Mouse (Mus musculus): ENCODE measurements around the gene Slc25a10.
"Not testable (repeated sequence)": the region's sequence is repeated elsewhere in the genome, so short reads cannot be mapped to it uniquely, and the experiment has no call there.

Slc25a10 gene

DNA sequence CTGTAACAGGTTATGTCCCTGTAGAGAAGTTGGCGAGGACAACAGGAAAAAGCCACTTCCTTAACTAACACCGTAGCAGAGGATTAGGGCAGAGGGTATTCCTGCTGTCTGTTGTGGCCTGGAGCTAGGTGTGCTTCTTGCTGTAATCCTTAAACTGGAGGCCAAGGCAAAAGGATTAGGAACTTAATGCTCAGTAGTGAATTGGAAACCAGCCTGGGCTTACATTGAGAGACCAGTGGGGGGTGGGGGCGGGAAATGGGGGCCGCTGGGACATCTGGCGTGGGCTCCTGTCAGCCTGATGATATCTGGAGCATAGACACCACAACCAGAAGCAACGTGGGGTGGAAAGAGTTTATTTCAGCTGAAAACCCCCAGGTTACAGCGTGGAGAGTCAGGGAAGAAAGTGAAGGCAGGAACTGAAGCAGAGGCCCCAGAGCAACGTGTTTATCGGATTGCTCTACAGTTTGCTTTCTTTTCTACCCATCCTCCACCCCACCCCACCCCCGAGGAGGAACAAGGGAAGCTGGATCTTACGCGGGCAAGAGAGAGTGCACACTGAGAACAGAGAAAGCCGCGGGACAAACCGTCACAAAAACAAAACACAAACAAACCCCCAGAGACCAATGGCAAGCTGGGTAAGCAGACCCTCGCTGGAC is 18.9 kb downstream of the Slc25a10 start:
- peak in 1 of 2 experiments; percentile 65 for DNase-seq (ENCODE audit: low spot score in 2 of 2)

DNA sequence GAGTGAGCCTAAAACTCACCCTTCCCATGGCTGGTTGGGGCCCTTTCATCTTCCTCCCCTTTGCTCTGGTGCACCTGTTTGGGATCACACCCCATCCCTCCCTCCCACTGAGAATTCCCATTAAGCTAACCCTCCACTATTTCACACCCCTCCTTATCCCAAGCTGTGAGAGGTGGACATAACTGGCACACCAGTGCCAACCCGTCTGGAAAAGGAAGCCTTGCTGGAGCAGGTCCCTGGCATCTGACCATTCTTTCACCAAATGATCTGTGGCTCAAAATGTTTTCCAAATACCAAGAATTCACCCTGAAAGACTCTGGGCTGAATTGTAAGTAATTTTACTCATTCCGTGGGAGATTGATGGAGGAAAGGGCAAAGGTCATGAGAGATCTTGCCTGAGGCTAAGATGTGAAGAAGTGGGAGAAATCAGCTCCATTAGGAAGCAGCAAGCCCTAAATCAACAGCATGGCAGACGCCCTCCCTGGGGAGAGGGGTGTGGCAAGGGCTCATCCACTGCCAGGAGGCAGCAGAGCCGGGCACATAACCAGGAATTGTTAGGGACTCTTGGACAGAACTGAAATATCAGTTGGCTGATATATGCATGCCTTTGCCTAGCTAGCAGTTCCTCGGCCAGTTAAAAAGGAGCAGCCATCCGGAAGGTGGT is 21.3 kb downstream of the Slc25a10 start:
- DNase-seq (ENCODE audit: low spot score in 2 of 2), result no peak

DNA sequence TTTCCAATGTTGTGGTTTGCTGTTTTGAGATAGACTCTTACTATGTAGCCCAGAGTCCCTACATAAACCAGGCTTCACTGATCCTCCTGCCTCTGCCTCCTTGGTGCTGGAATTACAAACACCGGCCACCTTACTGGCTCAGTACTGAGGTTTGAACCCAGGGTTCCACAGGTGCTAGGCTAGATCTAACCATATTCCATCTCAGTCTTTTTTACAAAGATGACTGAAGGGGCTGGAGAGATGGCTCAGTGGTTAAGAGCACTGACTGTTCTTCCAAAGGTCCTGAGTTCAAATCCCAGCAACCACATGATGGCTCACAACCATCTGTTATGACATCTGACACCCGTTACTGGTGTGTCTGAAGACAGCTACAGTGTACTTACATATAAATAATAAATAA is 22.6 kb downstream of the Slc25a10 start:
- not testable (repeated sequence) for DNase-seq (ENCODE audit: low spot score in 2 of 2)

DNA sequence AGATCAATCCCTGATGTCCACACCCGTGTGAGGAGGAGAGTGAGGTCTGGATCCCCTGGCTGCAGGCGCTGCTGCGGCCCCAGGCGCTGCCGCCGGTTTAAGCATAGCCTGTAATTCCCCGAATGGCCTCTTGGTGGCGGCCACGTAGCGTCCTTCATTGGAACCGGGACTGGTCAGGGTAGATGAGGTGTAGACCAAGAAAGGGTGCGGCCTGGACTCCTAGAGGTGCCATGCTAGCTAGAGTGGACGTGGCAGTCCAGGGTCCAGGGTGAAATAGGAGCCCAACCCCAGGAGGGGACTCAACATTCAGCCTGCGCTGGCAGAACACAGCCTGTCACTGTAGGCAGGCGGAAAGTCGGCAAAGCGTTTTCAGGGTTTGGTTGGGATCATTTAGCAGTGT is 24.0 kb downstream of the Slc25a10 start:
- DNase-seq (ENCODE audit: low spot score in 2 of 2), result peak; percentile 84 to 96

DNA sequence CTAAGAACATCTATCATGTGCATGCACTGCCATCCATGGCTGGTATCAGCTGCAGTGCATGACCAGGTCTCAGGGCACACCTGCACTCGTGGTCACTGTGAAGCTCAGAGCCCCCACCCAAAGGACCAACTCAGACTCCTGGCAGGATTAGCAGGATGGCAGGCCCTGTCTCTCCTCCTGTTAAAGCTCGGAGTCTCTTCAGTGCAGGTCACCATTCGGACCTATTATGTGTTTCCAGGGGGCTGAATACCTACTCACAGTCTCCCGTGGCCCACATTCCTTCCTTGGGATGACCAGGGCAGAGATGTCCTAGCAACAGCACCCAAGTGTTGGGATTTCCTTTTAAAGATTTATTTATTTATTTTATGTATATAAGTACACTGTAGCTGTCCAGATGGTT is 25.5 kb downstream of the Slc25a10 start:
- DNase-seq (ENCODE audit: low spot score in 2 of 2), result no peak

DNA sequence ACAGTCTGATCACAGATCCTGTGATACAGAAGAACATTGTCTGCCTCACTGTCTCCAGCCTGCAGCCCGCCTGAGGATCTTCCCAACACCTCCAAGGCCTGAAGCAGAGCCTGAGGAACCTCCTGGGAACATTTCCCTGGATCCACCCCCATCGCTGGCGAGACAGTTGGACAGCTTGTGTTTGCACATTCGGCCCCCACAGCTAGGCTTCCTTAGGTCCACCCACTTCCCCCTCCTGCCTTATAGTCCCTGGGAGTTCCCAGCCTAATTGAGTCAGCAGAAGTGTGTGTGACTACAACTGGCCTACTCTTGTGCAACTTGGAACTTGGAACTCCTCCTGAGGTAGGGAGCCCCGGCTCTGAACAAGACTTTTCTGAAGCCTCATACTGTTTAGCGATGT is 26.4 kb downstream of the Slc25a10 start:
- no peak for DNase-seq (ENCODE audit: low spot score in 2 of 2)

DNA sequence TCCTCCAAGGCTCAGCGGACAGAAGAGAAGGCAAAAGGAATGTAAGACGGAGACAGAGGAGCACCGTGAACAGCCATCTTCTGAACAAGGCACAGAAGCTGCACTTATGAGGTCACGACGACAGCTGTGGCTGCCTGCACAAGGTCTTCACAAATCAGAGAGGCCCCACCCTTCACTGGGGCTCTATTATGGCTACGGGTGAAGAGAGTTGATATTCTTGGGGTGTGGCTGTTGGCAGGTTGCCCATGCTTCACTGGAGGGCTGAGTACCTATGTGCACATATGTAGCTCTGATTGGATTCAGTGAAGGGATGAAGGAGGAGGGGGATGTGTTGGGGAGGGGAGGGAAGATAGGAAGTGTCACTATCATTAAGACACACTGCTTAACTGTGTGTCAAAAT is 26.9 kb downstream of the Slc25a10 start:
- DNase-seq (ENCODE audit: low spot score in 2 of 2), result peak in 1 of 2 experiments; percentile 55

DNA sequence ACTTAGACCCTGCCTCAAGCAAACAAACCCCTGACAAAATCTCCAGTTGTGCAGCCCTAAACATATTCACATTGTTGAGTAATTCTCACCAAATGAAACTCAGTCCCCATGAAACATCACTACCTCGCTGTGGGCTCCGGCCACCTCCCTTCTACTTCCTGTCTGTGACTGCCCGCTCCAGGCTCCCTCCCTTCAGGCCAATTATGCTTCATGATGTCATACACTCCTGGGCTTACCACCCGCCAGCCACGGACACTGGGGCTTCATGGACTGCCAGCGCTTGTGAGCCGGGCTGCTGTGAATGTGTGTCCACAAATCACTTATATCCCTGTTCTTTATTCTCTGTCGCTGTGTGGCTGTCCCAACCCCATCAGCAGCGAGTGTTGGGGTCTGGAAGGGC is 28.1 kb downstream of the Slc25a10 start:
- DNase-seq (ENCODE audit: low spot score in 2 of 2), result peak in 1 of 2 experiments; percentile 66

DNA sequence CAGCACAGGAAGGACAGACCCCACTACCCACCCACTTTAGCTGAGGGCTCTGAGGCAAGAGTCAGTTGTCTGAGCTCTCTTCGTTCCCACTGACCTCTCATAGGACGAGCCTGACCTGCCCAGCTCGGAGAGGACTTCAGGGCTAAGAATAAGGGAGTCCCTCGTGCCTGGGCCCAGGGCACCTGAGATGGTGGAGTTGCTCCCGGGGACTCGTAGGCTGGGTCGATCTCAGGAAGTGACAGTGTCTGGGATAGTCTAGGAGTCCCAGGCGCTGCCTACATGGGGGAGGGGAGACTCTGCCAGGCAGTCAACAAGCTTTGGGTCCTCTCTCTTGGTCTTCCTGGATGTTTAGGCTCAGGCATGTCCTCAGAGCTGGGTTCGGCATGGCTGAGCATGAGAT is 28.9 kb downstream of the Slc25a10 start:
- DNase-seq (ENCODE audit: low spot score in 2 of 2), result peak in 1 of 2 experiments; percentile 63

DNA sequence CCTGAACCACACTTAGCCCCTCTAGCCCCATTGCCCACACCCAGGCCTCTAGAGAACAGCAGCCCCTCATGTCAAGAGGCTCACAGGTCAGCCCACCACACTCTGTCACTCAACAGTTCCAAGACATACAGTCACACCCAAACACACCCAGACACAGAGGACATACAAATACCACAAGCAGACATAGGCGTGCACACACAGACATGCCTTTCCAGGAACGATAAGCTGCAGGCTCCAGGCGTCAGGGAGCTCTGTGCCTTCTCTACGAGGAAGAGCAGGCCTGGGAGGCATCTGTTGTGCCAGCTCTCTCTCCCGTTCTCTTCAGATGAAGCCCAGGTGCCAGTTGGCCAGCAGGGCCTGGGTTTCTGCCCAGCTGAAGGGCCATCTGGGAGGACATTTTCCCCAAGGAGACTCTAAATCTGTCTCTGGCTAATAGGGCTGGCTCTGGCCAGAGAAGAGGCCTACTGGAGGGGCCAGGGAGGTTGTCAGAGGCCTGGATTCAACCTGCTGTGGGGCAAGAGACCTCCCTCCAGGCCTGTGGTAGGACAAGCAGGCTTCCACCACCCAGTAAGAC is 29.4 kb downstream of the Slc25a10 start:
- no peak for DNase-seq (ENCODE audit: low spot score in 2 of 2)

DNA sequence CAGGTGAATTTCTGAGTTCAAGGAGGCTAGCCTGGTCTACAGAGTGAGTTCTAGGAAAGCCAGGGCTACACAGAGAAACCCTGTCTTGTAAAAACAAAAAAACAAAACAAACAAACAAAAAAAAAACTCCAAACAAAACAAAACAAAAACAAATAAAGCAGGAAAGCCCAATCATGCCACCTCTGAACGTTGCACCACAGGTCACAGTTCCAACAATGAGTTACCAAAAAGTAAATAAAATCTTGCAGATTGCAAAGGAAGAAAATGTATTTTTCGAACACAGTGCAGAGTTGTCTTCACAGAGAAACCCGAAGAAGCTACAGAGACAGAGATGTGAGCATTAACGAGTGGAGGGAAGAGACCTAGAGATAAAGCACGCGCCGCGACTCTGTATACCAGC is 30.9 kb downstream of the Slc25a10 start:
- DNase-seq (ENCODE audit: low spot score in 2 of 2), result no peak

DNA sequence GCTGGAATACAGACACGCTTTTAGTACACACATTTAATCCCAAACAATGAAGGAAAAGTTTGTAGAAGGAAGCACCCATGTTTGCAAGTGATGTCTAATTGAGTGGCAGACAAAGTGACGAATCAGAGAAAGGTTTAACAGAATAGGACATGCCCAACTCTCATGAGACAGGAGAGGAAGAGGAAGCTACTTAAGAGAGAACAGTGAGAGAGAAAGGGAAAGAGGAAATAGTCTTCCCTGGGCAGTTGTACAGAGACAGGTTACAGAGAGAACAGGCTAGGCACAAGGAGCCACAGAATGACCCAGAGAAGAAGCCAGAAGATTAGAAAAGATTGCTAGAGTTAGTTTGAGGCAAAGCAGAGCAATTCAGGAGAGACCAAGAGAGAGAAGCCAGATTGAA is 34.3 kb downstream of the Slc25a10 start:
- no peak for DNase-seq (ENCODE audit: low spot score in 2 of 2)

DNA sequence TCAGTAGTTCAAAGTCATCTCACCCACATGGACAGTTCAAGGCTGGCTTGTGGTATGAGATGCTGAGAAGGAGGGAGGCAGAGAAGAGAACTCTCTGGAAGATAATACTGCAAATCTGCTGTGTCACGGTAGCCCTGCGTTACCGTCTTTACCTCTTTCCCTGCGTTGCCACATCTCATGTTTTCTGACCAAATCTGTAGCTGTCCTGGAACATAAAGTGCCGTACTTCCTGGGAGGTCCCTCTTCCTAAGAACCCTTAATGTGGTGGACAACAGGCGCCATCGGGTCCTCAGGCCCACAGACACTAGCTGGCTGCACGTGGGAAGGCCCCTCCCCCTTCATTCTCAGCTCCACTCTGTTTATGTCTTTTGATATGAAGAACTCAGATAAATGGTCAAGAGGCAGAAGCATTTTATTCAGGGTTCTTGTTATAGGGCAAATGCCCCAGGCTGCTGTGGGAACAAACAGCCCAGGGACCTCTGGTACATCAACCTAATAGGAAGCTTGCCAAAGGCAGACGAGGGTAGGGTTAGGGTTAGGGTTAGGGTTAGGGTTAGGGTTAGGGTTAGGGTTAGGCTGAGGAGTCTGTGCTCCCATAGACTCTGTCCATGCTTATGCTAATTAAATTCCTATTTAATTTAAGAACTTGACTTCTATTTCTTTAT is 36.2 kb downstream of the Slc25a10 start:
- DNase-seq (ENCODE audit: low spot score in 2 of 2), result no peak

DNA sequence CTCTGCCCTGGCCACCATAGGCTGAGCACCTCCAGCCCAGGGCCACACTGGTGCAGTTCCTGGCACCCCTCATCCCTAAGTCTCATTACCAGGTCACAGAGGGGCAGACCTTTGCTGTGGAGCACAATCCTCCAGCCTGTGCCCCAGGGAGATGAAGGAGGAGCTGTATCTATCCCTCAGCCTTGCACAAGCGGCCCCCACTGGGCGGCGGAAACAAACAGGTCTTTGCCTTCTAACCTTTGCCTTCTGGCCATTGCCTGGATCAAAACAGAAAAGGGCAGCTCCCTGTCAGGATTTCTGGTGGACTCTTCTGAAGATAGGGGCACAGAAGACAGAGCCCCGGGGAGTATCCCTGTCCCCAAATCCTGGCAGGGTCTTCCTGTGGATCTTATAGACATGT is 37.3 kb downstream of the Slc25a10 start:
- no peak for DNase-seq (ENCODE audit: low spot score in 2 of 2)

DNA sequence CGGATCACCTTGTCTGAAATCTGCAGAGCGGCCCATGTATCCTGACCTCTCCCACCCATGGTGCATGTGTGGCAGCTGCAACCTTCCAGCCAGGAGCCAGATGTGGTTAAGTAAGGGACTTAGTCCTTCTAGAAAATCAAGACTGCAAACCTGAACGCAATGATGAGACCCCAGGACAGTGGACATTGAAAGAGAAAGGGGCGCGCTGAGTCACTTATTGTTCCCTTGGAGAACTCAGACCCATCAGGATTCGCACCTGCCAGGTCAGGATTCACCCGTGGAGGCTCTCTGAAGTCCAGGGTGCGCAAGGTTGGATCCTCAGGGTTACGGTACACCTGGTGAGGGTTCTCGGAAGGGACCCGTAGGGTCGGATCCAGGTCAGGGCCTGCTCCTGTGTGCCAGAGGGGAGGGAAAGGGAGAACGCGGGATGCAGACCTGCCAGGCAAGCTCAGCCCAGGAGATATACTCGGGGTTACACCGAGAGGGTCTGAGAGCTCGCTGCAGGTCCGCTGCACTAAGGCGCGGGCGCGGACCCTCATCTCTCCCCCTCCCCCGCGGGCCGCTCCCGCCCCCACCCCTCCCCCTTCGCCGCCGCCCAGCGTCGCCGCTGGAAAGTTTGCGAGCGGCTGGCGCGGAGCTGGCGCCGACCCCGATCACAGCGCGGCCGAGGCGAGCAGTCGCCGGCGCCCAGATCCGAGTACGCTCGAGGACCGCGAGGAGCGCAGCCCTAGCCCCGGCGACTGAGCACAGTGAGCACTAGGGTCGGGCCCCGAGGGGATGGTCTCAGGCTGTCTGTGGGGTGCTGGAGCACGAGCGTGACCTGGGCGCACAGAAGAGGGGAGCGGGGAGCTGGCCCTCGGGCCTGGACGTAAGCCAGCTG is 38.7 kb downstream of the Slc25a10 start, which contains the start of gene Gcgr:
TSS of gene Gcgr (plus strand) at position 615 of the 880 bp plus-strand sequence.
- peak in 1 of 2 experiments; percentile 65 for DNase-seq (ENCODE audit: low spot score in 2 of 2)

DNA sequence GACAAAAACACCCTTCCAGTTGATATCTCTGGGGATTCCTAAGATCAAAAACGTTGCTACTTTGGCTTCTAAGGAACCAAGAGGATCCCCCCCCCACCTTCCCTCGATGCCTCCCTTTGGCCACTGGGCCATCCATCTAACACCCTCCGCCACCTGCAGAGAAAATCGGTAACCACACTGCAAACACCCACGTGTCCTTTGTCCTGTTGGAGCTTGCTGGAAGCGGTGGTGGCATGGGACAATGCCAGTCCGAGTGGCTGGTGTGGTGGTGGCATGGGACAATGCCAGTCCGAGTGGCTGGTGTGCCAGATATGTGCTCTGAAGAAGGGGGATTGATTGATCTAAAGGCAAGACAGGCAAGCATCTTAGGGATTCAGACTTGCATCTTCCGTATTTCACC is 40.0 kb downstream of the Slc25a10 start:
- DNase-seq (ENCODE audit: low spot score in 2 of 2), result no peak

DNA sequence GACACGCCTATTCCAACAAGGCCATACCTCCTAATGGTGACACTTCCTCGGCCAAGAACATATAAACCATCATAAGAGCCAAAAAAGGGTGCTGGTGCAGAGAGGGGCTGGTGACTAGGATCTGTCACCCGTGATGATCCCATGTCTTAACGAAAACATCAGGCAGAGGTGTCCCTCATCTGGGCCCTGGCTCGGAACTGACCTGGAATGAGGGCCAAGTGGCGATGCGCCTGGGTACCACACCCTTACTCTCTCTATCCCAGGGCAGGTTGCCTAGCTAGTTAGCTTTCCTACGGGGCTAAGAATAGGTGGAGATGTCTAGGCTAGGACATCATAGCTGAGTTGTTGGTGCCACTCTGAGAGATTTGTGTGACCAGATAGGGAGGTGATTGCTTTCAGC is 42.5 kb downstream of the Slc25a10 start:
- DNase-seq (ENCODE audit: low spot score in 2 of 2), result no peak

DNA sequence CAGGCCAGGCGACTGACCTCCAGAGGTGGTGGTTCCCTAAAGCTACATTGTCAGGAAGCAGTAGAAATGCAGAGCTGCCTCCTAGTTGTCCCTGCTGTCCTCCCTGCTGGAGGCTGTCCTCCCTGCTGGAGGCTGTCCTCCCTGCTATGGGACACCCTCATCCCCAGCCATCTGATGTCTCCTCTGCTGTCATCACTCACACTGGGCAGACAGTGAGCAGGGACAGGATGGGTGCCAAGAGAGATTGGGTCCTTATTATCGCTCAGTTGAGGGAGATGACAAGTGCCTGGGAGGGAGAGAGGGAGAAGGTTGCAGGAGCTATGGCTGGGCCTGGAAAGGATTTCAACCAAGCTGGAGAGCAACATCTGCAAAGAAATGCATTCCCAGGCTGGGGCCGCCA is 43.5 kb downstream of the Slc25a10 start:
- DNase-seq (ENCODE audit: low spot score in 2 of 2), result no peak

DNA sequence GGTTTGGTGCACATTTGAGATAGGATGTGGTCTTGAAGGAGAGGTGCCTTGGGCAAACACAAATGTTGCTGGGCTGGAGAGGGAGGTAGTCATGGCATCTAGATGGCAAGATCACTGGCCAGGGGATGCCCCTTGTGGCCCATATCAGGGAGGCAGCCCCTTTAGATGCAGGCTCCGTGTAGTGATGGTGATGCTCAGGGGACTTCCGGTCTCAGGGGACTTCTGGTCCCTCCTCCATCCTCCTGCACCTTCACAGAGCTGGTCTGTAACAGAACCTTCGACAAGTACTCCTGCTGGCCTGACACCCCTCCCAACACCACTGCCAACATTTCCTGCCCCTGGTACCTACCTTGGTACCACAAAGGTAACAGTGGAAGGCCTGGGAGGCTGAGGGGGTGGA is 44.2 kb downstream of the Slc25a10 start:
- no peak for DNase-seq (ENCODE audit: low spot score in 2 of 2)

DNA sequence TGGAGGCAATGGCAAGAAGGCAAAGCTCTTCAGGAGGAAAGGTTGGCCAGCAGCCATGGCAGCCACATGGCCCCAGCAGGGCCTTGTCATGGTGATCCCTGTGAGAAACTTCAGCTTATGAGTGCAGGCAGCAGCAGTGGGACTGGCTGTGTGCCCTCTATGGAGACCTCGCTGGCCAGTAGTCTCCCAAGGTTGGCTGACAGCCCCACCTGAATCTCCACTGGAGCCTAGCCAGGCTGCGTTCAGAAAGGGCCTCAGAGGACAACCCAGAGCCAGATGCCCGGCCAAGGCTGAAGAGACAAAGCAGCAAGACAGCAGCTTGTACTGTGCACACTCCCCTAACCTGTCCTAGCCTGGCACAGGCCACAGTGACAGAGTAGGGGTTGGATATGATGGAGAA is 46.8 kb downstream of the Slc25a10 start:
- peak in 1 of 2 experiments; percentile 62 for DNase-seq (ENCODE audit: low spot score in 2 of 2)

DNA sequence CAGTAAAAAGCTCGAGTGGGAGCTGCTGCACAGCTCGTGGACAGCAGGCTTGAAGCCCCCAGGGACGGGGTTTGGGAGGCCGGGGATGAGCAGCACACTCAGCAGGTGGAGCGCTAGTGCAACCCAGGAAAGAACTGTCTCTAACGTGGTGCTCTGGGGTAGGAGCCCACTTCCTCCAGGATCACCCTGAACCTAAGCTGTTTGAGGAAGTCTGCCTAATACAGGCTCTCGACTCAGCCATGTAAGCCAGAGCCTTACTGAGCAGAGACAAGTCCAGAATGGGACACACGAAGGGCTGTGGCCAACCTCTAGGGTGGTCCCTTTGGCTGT is 47.3 kb downstream of the Slc25a10 start:
- peak in 1 of 2 experiments; percentile 60 for DNase-seq (ENCODE audit: low spot score in 2 of 2)

Measured in spleen, postnatal 4 days (tissue).